Mouse (Mus musculus): ENCODE results near the gene Ulk3.

The Ulk3 gene

DNA sequence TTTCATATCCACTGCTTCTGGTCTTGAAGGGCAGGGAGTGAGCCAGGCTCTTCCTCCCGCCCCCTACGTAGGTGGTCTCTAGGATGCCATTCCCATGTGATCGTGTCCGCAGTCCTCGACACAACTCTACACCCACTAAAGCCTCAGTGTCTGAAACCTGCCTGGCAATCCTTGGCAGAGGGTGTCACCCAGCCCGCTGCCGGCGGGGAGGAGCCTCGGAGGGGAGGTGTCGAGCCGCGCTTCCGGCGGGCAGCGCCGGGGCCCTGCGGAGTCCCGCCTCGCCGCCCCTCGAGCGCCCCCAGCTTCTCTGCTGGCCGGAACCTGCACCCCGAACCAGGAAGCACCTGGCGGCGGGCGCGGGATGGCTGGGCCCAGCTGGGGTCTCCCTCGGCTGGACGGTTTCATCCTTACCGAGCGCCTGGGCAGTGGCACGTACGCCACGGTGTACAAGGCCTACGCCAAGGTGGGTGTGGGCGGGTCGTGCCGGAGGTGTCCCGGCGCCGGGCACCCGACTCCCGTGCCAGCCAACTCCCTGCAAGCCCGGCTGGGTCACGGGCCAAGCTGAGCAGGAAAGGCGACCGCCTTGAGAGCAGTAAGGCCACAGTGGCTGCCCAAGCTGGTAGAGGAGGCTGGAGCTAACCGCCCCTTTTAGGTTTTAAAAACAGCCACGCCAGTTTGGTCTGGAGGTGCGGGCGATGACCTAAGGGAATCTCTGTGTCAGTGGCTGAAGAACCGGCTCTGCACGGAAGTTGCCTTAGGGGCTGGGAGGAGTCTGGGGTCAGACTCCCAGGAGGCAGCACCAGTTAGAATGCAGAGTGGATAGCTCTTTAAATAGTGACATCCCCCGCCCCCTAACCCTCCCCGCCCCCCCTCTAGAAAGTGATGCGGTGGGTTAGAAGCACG lies at the start of gene Ulk3:
Ulk3 (plus strand) TSS at position 229 of the 903 bp plus-strand sequence.
- peak; percentile 67 to 77 for DNase-seq (ENCODE audit: low spot score in 2 of 2)

DNA sequence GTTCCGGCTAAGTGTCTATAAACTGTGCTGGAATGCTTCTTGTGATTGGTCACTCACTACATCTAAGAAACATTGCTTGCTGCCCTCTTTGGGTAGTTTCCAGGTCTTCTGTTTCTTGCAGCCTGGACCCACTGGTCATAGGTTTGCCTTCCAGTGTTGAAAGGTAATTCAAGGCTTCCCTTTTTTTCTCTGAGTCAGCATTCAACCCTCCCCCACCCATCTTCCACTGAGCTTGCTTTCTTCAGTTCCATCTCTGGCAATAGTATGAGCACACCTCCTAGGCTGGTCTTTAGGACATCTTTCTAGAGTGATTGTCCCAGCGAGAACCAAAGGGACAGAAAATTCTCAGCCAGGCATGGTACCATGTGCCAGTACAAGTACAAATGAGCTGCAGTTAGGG lies 49.7 kb upstream of the Ulk3 start:
- DNase-seq (ENCODE audit: low spot score in 2 of 2), result no peak

DNA sequence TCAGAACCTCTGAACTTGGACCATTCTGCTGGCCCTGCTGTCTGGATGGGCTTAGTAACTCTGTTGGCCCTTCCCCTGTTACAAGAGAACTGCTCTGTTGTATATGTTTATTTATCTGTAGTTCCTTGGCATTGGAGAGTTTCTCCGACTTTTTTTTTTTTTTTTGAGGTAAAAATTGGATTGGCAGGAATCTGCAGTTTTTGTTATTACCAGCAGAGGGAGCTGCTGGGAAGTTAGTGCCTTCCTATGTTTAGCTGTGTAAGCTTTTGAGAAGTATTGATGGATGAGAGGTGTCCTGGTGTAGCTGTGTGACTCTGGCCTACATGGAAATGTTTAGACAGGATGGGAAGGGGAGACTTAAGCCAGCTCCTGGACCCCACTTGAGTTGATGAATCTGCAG lies 47.9 kb upstream of the Ulk3 start:
- peak in 1 of 2 experiments; percentile 62 for DNase-seq (ENCODE audit: low spot score in 2 of 2)

DNA sequence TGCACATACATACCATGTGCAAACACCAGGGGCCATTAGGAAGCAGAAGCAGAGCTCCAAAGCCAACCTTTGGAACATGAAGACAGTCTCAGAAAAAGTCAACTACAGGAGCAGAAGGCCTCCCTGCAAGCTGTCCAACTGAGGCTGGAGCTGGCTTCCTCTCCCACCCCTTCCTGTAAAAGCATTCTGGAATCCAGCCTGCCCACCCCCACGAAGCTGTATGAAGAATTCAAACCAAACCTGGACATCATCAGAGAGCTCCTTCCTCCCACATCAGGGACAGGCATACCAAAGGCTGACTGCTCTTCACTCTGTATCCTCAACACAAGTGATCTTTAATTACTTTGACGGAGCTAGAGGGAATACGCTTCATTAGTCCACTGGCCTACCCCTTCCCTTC lies 45.3 kb upstream of the Ulk3 start:
- no peak for DNase-seq (ENCODE audit: low spot score in 2 of 2)

DNA sequence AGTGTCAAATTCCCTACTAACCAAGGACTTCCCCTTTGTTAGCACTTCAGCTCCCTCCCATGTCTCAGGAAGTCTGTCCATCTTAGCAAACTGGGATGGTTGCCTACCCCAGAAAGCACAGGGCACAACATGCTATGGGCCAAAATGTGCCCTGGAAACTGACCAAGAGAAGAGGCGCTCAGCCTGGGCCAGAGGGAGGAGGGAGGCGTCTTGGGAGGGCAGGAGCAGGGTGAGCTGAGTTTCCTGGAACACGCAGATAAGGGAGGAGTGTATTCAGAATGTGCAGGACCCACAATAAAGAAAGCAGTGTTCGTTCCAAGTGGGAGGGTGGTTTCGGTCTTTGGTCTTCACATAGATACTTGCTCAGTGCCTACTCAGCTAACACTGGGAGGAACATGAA lies 42.0 kb upstream of the Ulk3 start:
- no peak for DNase-seq (ENCODE audit: low spot score in 2 of 2)

DNA sequence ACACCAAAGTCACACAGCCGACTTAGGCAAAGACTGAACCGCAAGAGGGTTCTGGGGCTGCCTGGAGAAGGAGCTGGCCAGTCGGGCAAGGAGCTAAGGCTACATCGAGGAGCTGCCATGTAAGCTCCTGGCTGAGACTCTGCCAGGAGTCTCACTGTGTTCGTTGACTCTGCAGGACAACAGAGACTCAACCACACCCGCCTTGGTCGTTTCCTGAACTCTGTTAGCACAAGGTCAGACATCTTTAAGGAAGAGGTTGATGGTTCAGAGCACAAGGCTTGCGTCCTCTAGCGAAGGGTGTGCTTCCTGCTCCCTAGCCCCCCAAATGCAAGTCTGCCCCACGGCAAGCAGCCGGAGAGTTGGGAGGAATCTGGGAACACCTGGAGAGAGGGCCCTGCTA lies 41.4 kb upstream of the Ulk3 start:
- no peak for DNase-seq (ENCODE audit: low spot score in 2 of 2)

DNA sequence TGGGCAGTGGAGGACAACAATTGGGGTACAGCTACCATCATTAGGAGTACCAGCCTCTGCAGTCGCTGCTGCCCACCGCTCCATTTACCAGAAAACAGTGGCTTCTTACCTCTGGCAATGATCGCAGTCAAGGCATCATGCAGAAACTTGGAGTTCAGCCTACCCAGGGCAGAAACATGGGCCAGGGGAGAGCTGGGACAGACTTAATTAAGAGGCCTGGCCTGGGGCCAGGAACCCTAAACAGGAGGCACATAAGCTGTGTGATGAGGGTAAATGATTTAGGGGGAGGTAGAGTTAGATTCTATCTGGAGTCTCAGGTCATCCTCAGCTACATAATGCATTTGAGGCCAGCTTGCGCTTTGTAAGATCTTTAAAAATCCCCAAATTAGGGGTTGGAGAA lies 40.1 kb upstream of the Ulk3 start:
- DNase-seq (ENCODE audit: low spot score in 2 of 2), result no peak

DNA sequence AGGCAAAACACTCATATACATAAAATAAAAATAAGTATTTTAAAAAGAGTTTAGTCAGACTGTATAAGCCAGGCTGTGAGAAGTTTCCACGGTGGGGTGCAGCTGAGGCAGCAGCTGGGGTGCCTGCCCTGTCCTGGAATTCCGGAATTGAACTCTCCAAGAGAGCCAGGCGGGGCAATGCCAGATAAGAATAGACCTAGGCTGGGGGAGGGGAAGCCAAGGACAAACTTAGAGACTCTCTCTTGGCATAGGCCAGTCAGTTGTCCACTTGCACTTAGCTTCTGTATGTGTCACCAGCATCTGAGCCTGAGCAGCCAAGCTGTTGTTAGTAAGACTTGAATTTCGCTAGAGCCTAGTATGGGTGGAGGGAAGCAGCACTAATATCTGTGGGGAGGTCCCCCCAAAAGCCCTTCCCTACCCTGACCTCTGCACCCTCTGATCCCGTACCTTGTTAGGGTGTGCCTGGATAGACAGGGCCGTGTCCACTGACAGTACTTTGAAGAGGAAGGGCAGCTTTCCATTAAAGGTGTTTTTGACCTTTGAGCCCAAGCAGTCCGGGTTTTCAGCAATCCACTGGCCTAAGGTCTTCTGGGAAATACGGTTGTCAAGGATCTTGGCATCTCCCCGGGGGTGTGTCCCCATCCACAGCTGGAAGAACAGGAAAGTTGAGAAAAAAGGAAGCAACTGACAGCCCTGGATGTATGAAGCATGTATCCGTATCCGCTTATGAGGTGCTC lies 39.0 kb upstream of the Ulk3 start:
- DNase-seq (ENCODE audit: low spot score in 2 of 2), result no peak

DNA sequence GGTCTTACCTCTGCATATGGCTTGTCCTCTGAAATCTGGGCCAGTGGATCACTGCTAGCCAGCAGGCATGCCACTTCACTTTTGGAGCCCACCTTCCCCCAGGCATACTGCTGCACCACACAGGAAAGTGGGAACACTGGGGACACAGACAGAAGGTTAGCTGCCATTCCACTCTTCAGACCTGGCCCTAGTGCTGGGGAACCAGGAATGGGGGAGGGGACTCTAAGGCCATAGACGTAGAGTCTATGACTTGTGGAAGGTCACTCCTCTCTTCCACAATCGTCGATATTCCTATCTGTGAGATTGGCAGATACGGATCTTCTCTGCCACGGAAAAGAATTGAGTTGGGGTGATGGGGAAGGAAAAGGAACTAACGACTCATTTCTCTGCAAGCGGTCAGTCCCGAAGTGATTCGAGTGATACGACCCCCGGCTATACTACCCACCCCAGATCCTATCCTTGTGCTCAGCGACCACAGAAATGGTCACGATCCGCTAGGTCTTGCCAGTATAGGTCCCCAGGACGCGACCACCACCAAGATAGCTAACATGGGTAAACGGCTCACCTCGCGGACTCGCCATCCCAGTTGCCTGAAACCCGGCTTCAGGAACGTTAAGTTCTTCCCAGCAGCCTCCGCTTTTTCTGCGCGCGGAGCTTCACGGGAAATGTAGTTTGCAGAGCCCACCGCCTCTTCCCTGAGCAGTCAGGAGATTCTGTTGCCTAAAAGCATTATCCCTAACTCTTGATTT lies 36.9 kb upstream of the Ulk3 start, which contains the start of gene Mpi:
Mpi (minus strand) TSS at position 625 of the 749 bp plus-strand sequence.
- DNase-seq (ENCODE audit: low spot score in 2 of 2), result peak; percentile 84 to 86

DNA sequence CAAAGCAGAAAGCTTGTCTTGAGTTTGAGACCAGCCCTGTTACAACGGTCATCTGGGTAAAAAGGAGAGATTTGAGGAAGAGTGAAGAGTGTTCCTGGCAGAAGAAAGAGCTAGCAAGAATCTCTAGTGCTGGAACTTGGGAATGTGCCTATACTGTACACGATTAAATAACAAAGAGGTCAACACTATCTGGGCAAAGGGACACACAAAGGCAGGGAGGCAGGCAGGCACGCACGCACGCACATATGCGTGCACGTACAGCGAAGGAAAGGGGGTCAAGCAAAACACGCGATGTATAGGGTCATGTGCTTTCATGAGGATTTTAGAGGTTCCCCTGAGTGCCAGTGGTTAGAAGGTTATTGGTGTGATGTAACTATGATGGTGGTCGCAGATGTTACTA lies 36.1 kb upstream of the Ulk3 start:
- DNase-seq (ENCODE audit: low spot score in 2 of 2), result no peak

DNA sequence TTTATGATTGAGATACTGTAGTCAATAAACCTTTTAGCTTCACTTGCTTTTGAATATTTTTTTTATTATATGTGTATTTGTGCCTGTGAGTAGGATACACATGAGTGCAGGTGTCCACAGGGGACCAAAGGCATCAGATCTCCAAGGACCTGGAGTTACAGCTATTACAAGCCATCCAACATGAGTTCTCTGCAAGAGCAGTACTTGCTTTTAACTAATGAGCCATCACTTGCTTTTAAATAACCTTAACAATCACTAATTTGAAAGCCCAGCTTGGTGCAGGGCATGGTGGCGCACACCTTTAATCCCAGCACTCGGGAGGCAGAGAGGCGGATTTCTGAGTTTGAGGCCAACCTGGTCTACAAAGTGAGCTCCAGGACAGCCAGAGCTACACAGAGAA lies 34.5 kb upstream of the Ulk3 start:
- no peak for DNase-seq (ENCODE audit: low spot score in 2 of 2)

DNA sequence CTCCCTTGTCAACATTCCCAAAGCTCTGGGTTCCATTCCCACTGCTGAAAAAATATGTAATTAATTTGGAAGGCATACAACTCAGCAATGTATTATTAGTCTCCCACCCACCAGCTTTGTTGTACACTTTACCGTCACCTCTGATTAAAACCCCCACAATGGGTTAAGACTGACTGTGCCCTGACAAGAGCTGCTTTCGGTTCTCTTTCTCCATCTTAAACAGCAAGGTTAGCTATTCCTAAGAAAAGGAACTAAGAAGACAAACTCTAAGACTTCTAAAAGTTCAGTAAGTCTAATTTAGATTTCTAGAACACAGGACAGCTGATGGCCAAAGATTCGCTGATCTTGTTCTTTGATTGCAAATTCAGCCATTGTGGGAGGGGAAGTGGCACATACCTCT lies 32.0 kb upstream of the Ulk3 start:
- no peak for DNase-seq (ENCODE audit: low spot score in 2 of 2)

DNA sequence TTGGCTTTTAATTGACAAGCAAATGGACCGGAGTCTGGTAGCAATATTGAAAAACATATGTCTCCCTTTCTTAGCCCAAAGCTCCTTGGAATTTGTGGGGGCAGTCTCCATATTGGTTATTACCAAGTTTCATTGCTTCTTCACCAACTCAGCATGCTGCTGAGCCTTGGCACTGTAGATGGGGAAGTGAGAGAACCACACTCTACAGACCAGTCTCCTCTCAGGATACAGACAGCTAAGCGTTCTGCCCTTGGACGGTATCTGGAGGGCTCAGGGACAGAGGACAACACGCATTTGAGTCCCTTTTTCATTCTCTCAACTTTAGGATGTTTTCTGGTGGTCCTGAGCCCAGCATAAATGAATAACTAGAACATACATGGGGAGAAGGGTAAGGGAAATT lies 30.6 kb upstream of the Ulk3 start:
- no peak for DNase-seq (ENCODE audit: low spot score in 2 of 2)

DNA sequence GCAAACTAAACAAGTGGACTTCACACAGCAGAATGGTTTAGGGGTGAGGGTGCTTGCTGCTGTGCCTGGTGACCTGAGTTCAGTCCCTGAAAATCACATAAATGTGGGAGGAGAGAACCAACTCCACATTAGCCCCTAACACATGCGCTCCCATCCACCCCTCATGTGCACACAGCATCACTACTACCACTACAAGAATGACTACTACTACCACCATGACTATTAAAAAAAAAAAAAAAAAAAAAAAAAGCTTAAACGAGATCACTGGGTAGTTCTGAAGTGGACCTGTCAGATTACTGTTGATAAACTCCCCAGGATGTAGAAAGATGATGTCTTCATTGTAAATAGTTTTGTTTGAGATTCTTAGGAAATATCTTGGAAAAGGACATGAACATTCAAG lies 29.7 kb upstream of the Ulk3 start:
- no peak for DNase-seq (ENCODE audit: low spot score in 2 of 2)

DNA sequence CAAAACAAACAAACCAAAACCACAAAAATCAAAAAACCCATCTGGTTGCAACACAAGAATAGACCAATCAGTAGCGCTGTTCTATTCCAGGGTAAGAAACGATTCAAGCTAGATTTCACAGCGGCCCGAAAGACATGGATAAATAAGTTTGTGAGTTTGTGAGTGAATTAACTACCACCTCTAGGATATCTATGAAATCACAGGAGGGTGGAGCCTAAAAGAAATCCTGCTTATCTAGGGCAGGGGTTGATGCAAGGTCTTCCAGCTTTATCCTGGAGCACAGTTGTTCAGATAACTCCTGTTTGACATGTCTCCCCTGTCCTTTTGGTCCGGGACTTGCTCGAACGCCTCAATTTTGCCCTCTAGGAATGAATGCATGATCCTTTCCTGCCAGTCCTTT lies 29.0 kb upstream of the Ulk3 start:
- DNase-seq (ENCODE audit: low spot score in 2 of 2), result peak in 1 of 2 experiments; percentile 36

DNA sequence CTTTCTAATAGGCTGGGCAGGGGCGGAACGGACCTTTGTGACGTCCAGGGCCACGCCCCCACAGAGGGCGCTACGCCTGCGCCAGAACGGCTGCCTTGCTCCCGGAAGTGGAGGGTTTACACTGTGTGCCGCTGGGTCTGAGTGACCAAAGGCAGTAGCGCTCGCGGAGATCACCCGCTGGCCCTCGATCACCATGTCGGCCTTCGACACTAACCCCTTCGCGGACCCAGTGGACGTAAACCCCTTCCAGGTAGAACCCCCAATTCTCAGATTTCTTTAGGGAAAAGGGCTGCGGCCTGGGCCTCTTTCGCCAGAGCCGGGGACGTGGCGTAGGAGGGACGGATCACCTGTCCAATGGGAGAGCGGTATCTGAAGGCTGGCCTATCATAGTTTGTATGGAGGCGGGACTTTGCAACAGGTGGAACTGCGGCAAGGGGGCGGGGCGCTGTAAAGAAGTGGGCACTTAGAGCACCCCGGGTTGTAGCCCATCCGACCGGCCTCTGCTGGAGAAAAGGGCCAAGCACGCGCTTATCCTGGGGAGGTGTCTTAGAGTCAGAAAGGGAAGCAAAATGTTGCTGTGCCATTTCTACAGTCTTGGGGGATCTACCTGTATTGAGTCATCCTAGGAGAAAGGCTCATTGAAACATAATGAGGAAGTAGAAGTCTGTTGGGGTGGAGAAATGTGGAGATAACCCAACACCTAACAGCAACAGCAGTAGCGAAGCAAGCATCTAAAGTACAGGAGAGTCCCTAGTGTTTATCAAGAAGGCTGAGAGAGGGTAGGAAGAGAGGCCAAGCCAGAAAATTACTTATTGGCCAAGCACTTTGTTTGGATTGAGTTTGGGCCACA lies 28.2 kb upstream of the Ulk3 start, which contains the start of gene Scamp2:
Scamp2 (plus strand) TSS at position 83 of the 850 bp plus-strand sequence.
- DNase-seq (ENCODE audit: low spot score in 2 of 2), result peak; percentile 94 to 97

DNA sequence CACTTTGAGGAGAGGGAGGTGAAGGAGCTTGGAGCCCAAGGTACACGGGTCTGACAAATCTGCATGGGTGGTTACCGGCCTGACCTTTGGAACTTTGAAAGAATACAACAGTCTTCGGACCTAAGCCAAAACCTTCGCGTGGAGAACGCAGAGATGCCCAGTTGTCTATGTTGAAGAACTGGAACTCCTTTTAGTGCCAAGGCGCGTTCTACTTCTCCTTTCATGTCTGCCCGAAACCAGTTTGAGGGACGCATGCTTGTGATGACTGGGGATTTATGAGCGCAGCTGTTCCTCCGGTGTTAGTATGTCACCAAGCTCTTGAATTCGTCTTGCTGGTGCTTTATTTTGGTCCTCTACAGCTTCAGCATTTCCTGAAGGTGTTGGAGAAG lies 27.5 kb upstream of the Ulk3 start:
- no peak for DNase-seq (ENCODE audit: low spot score in 2 of 2)

DNA sequence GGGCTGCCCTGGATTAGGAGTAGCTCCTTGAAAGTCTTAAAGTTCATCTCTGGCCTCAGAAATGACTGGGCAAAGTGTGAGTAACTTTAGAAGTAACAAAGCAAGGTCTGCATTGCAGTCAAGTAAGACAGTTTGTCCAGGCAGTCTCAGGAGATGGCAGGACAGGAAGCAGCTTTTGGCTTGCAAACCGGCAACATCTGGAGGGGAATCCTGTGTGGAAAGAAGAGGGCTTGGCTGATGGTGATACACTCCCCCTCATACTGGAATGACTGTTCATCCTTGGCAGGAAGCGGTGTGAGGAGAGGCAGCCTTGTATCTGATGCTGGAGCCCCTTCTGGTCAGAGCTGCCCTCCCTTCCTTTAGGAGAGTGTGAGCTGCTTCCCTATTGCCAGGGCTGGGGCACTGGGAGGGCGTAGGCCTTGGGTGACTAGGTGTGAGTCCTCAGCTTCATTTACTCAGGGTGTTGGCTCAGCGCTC lies 26.3 kb upstream of the Ulk3 start:
- DNase-seq (ENCODE audit: low spot score in 2 of 2), result peak in 1 of 2 experiments; percentile 36

DNA sequence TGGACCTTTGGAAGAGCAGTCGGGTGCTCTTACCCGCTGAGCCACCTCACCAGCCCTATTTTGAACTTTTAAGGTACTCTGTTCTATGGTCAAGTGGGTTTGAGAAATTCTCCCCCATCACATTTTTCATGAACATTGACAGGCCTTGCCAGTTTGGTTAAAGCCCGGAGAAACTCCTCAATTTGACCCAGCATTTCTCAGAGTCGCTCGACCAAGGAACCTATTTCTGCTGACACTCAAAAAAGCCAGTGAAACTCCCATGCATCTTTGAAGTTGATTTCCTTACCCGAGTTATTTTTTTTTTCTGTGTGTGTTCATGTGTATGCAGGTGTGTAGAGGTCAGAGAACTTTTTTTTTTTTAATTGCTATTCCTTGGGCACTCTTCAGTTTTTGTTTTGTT lies 24.6 kb upstream of the Ulk3 start:
- no peak for DNase-seq (ENCODE audit: low spot score in 2 of 2)

DNA sequence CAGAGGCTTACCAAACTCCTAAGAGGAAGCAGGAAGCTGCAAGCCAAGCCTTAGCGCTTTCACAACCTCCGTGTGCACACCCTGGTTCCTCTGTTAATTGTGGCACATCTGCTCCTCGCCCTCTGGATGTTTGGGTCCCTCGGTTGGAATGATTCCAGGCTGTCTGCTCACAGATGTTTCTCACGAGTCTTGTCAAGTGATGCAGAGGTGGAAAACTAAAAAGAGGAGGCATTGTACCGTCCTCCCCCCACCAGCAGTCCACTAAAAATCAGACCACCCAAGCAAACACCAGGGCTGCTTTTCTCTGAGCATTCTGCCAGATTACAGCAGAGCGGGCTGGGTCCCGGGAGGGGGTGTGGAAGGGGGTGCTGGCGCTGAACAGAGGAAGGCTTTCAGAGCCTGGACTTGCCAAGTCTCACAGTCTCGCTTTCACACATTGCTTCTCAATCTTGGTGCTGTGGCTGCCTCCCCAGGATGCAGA lies 23.5 kb upstream of the Ulk3 start:
- DNase-seq (ENCODE audit: low spot score in 2 of 2), result peak; percentile 50 to 51

DNA sequence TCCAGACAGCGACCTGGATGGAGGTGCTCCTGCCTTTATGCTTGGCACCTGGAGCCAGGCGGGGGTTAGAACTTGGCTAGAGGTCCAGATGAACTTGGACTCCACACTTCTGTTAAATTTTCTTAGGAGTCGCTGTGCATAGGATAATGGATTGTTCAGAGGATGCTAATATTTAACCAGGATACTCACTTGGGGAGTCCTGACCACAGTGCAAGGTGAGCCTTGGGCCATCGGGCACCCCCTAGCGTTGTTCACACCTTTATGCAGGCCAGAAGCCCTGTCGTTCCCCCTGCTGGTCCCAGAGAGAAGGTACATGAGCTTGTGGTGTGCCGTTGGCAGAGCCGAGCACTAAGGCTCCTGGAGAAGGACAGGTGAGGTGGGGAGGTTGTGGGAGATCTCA lies 22.4 kb upstream of the Ulk3 start:
- no peak for DNase-seq (ENCODE audit: low spot score in 2 of 2)

Data from right cerebral cortex, adult 2 months (tissue).